Comparison of ENCODE assay signal across 8 mouse cellular contexts in the genomic region with DNA sequence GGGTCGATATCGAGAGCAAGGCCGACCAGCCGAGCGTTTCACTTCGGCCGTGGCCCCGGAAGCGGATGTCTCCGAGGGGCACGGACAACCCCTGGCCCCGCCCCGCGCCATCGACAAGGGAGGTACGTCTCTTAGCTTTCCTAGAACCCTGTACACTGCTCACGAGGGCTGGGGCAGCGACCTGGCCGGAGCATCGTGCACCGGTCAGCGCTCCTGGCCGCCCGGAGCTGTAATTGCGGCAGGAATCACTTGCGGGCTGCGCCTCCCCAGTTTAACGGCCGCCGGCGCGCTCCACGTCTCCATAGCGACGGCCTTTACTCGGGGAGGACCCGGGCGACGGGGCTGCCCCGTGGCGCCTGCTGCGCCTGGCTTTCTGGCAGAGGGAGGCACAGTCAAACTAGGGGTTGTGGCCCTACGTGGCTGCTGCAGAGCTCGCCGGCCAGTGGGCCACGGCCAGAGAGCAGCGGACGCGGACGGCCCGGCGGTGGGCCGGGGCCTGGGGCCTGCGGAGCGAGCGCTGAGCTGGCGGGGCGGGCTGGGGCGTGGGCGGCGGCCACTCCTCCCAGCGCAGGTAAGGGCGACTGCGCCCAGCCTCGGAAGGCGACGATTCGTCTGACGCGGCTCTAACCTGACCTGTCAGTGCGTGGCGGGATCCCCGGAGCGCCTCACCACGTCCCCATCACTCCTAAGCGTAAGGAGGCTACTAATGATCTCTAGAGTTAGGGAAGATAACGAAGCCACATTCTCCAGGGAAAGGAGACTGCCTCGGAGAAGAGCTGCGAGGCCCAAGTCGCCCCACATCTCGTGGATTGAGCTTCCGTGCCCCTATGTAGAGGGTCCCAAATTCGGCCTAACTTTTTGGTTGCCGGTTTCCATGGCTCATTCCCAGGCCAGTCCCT. TPM values are rescaled to one million over a fixed set of nuclear protein-coding genes. Genes with fewer than 3 reads are reported as not detected.
DNase-seq lines count a peak whose midpoint lies in the region; ATAC-seq lines count a peak whose summit lies in the region.

Glt8d1 (plus strand) TSS at position 94 of the 899 bp plus-strand sequence.
Spcs1 (minus strand) TSS at position 366 of the 899 bp plus-strand sequence.

- peak within 1 kb of the TSS; percentile 85 for H3K27ac ChIP-seq in forebrain, embryonic 11.5 days (ENCODE audit: low read depth, low read length)
- peak within 1 kb of the TSS; percentile 93 for H3K27ac ChIP-seq in heart, embryonic 15.5 days
- H3K27ac ChIP-seq in liver, embryonic 13.5 days: peak within 1 kb of the TSS; percentile 92
- peak within 1 kb of the TSS; percentile 90 for H3K27ac ChIP-seq in stomach, embryonic 14.5 days (ENCODE audit: low read length)

- peak within 1 kb of the TSS; percentile 79 for H3K4me2 ChIP-seq in forebrain, embryonic 11.5 days (ENCODE audit: low read depth, low read length, severe bottlenecking)
- H3K4me2 ChIP-seq in heart, embryonic 15.5 days: peak within 1 kb of the TSS; percentile 74
- H3K4me2 ChIP-seq in liver, embryonic 13.5 days: peak within 1 kb of the TSS; percentile 86
- peak within 1 kb of the TSS; percentile 80 for H3K4me2 ChIP-seq in stomach, embryonic 14.5 days (replicated peaks; ENCODE audit: low read depth, low read length)

- peak; percentile 92 for ATAC-seq in forebrain, embryonic 11.5 days (replicated peaks; ENCODE audit: low FRiP score)
- peak; percentile 90 for ATAC-seq in heart, embryonic 15.5 days (replicated peaks; ENCODE audit: insufficient number of reproducible peaks, insufficient read depth, low FRiP score, low read depth)
- peak; percentile 88 for ATAC-seq in liver, embryonic 13.5 days (ENCODE audit: low read depth)
- peak; percentile 92 for ATAC-seq in stomach, embryonic 14.5 days (ENCODE audit: insufficient number of reproducible peaks, insufficient read depth, low FRiP score, low read depth)

- no peaks in the 10 kb centered on the region for H3K36me3 ChIP-seq in forebrain, embryonic 11.5 days (ENCODE audit: control insufficient read depth, insufficient read depth, low read length)
- H3K36me3 ChIP-seq in heart, embryonic 15.5 days: peaks cover 7% of the 10 kb centered on the region; the same call in 1 of the 2 replicates
- H3K36me3 ChIP-seq in liver, embryonic 13.5 days: peaks cover 14% of the 10 kb centered on the region; the same call in 1 of the 2 replicates
- peaks cover 4% of the 10 kb centered on the region; the same call in 1 of the 2 replicates for H3K36me3 ChIP-seq in stomach, embryonic 14.5 days (ENCODE audit: control insufficient read depth, insufficient read depth, low read length)

- peak within 1 kb of the TSS; percentile 91 for H3K4me3 ChIP-seq in forebrain, embryonic 11.5 days (ENCODE audit: low read depth, low read length)
- peak within 1 kb of the TSS; percentile 95 for H3K4me3 ChIP-seq in heart, embryonic 15.5 days
- H3K4me3 ChIP-seq in liver, embryonic 13.5 days (replicated peaks): peak within 1 kb of the TSS; percentile 86
- peak within 1 kb of the TSS; percentile 79 for H3K4me3 ChIP-seq in stomach, embryonic 14.5 days (ENCODE audit: low read depth, low read length)

- DNase-seq in CD4-positive, CD25-positive, alpha-beta regulatory T cell, adult 2 months (ENCODE audit: low read depth, low spot score): peak; percentile 87
- peak; percentile 73 for DNase-seq in c-Kit-negative CD71-positive TER-119-positive erythroid progenitor cells, embryonic 14.5 days (ENCODE audit: low read depth, low spot score)
- peak; percentile 89 for DNase-seq in forebrain, embryonic 11.5 days (ENCODE audit: low spot score)
- DNase-seq in kidney, postnatal 25 days: peak; percentile 90 to 94
- DNase-seq in liver, embryonic 13.5 days: peak; percentile 80
- peak; percentile 83 to 85 for DNase-seq in natural killer cell, adult 2 months (ENCODE audit: low spot score in 2 of 2)

- no peaks in the 10 kb centered on the region for H3K9me3 ChIP-seq in forebrain, embryonic 11.5 days (ENCODE audit: control insufficient read depth, low read length)
- H3K9me3 ChIP-seq in heart, embryonic 15.5 days (replicated peaks): no peaks in the 10 kb centered on the region
- H3K9me3 ChIP-seq in liver, embryonic 13.5 days (replicated peaks): no peaks in the 10 kb centered on the region
- no peaks in the 10 kb centered on the region for H3K9me3 ChIP-seq in stomach, embryonic 14.5 days (ENCODE audit: control insufficient read depth, low read depth, low read length)

- WGBS in forebrain, embryonic 11.5 days: under 1% methylated on average over 84 of the region's 84 CpGs
- WGBS in heart, embryonic 15.5 days: under 1% methylated on average over 84 of the region's 84 CpGs
- WGBS in liver, embryonic 13.5 days (ENCODE audit: insufficient replicate concordance): under 1% methylated on average over 84 of the region's 84 CpGs
- WGBS in stomach, embryonic 14.5 days: under 1% methylated on average over 83 of the region's 84 CpGs

- peak within 1 kb of the TSS; percentile 92 for H3K9ac ChIP-seq in forebrain, embryonic 11.5 days (ENCODE audit: low read length)
- H3K9ac ChIP-seq in heart, embryonic 15.5 days: peak within 1 kb of the TSS; percentile 94
- peak within 1 kb of the TSS; percentile 91 for H3K9ac ChIP-seq in liver, embryonic 13.5 days
- H3K9ac ChIP-seq in stomach, embryonic 14.5 days (replicated peaks; ENCODE audit: low read depth, low read length): peak within 1 kb of the TSS; percentile 84

- H3K4me1 ChIP-seq in forebrain, embryonic 11.5 days (replicated peaks; ENCODE audit: control insufficient read depth, insufficient read depth, low read length): peaks cover 9% of the 10 kb centered on the region; the same call in 1 of the 2 replicates
- peaks cover 16% of the 10 kb centered on the region for H3K4me1 ChIP-seq in heart, embryonic 15.5 days (replicated peaks)
- peaks cover 47% of the 10 kb centered on the region for H3K4me1 ChIP-seq in liver, embryonic 13.5 days (replicated peaks)
- H3K4me1 ChIP-seq in stomach, embryonic 14.5 days (ENCODE audit: control insufficient read depth, insufficient read depth, low read length): peaks cover 5% of the 10 kb centered on the region; the same call in 1 of the 2 replicates

- H3K27me3 ChIP-seq in forebrain, embryonic 11.5 days (ENCODE audit: control insufficient read depth, insufficient read depth, low read length): no peaks in the 10 kb centered on the region
- H3K27me3 ChIP-seq in heart, embryonic 15.5 days: no peaks in the 10 kb centered on the region
- H3K27me3 ChIP-seq in liver, embryonic 13.5 days: no peaks in the 10 kb centered on the region
- H3K27me3 ChIP-seq in stomach, embryonic 14.5 days (ENCODE audit: control insufficient read depth, insufficient read depth, low read length): no peaks in the 10 kb centered on the region

RNA-seq across cellular contexts. Expression of gene Glt8d1, which starts in this region (rescaled TPM):
- 61.3 and 63.5 TPM in 2 replicates for polyA plus RNA-seq in forebrain, embryonic 11.5 days (2014; fragmentation: Nextera tagmentation; extraction: Ambion mirVana)
- 45.2 and 46.8 TPM in 2 replicates for polyA plus RNA-seq in heart, embryonic 15.5 days (2015; fragmentation: Nextera tagmentation; extraction: Ambion mirVana)
- polyA plus RNA-seq in liver, embryonic 13.5 days (2015; fragmentation: Nextera tagmentation; extraction: Ambion mirVana): 20.3 and 21.5 TPM in 2 replicates
- polyA plus RNA-seq in stomach, embryonic 14.5 days (2014; fragmentation: Nextera tagmentation; extraction: Ambion mirVana): 72.7 and 76.2 TPM in 2 replicates

RNA-seq across cellular contexts. Expression of gene Spcs1, which starts in this region (rescaled TPM):
- 224 and 251 TPM in 2 replicates for polyA plus RNA-seq in forebrain, embryonic 11.5 days (2014; fragmentation: Nextera tagmentation; extraction: Ambion mirVana)
- polyA plus RNA-seq in heart, embryonic 15.5 days (2015; fragmentation: Nextera tagmentation; extraction: Ambion mirVana): 310 and 368 TPM in 2 replicates
- 306 and 325 TPM in 2 replicates for polyA plus RNA-seq in liver, embryonic 13.5 days (2015; fragmentation: Nextera tagmentation; extraction: Ambion mirVana)
- polyA plus RNA-seq in stomach, embryonic 14.5 days (2014; fragmentation: Nextera tagmentation; extraction: Ambion mirVana): 411 and 417 TPM in 2 replicates

Comparison
In these comparisons a context has a peak if more than half of its experiments do, and no peak if none do; other contexts are left out.
1. Peak in every context shown above with its lines: DNase-seq, ATAC-seq, H3K4me3 ChIP-seq and H3K27ac ChIP-seq.